Mouse (Mus musculus): ENCODE measurements around the gene Aspdh.

Aspdh gene

DNA sequence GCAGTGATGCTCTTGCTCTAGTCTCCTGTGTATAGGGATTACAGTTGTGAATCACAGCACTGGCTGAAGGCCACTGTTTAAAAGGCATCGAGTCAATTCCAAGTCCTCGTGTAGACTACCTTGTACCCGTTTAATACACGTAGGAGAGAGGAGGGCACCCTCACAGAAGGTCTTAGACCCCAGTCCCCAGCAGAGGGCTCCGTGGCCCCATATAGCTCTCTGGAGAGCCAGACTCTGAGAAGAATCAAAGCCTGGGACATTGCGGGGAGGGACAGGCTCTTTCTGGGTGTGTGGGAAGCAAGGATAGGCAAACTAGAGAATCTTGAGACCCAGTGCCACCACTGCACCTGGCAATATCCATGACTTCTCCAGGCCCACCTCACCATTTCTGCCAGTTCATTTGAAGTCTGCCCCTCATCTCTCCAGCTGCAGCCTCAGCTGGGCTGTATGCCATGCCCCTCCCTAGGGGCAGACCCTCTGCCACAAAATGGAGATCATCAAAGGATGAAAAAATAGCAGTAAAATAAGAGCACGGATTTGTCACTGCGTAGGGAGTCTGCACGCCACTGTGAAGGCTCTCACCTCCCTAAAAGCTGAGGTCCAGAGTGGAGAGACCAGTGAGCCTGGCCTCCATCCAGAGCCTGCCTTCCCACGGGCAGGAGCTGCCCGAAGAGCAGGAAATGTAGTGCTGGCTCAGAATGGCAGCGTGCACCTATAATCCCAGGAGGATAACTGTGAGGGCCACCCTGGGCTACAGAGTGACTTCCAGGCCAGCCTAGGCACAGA is 18.9 kb upstream of the Aspdh start:
- DNase-seq (ENCODE audit: low read depth, low spot score) = no peak

- no peak for DNase-seq (ENCODE audit: low read depth, low spot score)
Measured at GRCm38 (mm10) chr7:44453256-44453655, 11.9 kb upstream of the Aspdh start.

GRCm38 (mm10) chr7:44456302-44456701 is 8.9 kb upstream of the Aspdh start:
- DNase-seq (ENCODE audit: low read depth, low spot score) = no peak

- DNase-seq (ENCODE audit: low read depth, low spot score) = no peak
Measured at GRCm38 (mm10) chr7:44460067-44460466, 5.1 kb upstream of the Aspdh start.

- no peak for DNase-seq (ENCODE audit: low read depth, low spot score)
Measured at GRCm38 (mm10) chr7:44460767-44461502, 4.3 kb upstream of the Aspdh start.

DNA sequence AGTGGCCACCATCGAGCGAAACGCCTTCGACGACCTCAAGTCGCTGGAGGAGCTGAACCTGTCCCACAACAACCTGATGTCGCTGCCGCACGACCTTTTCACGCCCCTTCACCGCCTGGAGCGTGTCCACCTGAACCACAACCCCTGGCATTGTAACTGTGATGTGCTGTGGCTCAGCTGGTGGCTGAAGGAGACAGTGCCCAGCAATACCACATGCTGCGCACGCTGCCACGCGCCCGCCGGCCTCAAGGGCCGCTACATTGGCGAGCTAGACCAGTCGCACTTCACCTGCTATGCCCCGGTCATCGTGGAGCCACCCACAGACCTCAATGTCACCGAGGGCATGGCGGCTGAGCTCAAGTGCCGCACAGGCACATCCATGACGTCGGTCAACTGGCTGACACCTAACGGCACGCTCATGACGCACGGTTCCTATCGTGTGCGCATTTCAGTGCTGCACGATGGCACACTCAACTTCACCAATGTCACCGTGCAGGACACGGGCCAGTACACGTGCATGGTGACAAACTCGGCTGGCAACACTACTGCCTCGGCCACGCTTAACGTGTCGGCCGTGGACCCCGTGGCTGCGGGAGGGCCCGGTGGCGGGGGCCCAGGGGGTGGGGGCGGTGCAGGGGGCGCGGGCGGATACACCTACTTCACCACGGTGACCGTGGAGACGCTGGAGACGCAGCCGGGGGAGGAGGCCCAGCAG is 3.5 kb upstream of the Aspdh start:
- DNase-seq (ENCODE audit: low read depth, low spot score) = peak; percentile 28

DNA sequence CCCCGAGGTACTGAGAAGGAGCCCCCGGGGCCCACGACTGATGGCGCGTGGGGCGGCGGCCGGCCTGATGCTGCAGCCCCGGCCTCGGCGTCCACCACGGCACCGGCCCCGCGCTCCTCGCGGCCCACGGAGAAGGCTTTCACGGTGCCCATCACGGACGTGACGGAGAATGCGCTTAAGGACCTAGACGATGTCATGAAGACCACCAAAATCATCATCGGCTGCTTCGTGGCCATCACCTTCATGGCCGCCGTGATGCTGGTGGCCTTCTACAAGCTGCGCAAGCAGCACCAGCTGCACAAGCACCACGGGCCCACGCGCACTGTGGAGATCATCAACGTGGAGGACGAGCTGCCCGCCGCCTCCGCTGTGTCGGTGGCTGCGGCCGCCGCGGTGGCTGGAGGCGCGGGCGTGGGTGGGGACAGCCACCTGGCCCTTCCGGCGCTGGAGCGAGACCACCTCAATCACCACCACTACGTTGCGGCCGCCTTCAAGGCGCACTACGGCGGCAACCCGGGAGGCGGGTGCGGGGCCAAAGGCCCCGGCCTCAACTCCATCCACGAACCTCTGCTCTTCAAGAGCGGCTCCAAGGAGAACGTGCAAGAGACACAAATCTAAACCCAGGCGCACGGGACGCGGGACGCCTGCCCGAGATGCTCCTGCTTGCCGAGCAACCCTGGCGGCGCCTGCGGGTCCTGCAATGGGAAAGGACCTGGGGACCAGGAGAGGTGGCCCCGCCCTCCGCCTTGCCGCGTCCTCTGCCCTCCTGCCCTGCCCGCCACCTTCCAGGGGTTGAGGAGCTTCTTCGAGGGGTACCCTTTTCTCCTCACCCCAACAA is 2.8 kb upstream of the Aspdh start:
- DNase-seq (ENCODE audit: low read depth, low spot score) = peak; percentile 84

- DNase-seq (ENCODE audit: low read depth, low spot score) = no peak
Measured at GRCm38 (mm10) chr7:44463056-44463425, 2.1 kb upstream of the Aspdh start.

GRCm38 (mm10) chr7:44463556-44464225 is 1.5 kb upstream of the Aspdh start:
- DNase-seq (ENCODE audit: low read depth, low spot score) = no peak

- DNase-seq (ENCODE audit: low read depth, low spot score) = peak; percentile 20
Measured at GRCm38 (mm10) chr7:44464511-44464910, 680 bp upstream of the Aspdh start.

DNA sequence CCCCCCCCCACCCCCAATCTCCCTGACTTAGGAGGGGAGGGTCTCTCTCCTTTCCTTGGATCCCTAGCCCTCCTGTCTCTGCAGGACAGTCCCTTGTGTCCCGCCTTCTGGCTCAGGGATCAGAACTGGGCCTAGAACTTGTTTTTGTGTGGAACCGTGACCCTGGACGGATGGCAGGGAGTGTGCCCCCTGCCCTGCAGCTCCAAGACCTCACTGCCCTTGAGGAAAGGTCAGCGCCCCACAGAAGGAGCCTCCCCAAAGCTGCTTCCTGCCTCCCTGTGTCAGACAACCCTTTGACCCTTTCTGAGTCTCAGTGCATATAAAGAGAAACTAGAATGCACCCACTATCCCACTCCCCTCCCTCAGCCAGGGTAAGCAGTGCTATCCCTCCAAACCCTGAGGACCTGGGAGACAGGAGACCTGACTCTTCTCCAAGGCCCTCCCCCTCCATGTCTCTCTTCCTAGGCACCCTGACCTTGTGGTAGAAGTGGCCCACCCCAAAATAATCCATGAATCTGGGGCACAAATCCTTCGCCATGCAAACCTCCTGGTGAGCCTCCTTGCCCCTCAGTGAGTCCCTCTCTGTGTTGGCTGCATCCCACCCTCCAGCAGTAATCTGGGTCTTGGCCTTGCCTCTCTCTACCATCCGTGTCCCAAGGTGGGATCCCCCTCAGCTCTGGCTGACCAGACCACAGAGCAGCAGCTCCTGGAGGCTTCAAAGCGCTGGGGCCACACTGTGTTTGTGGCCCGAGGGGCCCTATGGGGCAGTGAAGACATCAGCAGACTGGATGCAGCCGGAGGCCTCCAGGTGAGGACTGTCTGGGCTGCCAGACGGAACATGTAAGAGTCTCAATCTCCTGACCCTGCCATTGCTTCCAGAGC is 1.1 kb downstream of the Aspdh start:
- DNase-seq (ENCODE audit: low read depth, low spot score) = no peak

- no peak for DNase-seq (ENCODE audit: low read depth, low spot score)
Measured at GRCm38 (mm10) chr7:44466888-44467311, 1.7 kb downstream of the Aspdh start.

DNA sequence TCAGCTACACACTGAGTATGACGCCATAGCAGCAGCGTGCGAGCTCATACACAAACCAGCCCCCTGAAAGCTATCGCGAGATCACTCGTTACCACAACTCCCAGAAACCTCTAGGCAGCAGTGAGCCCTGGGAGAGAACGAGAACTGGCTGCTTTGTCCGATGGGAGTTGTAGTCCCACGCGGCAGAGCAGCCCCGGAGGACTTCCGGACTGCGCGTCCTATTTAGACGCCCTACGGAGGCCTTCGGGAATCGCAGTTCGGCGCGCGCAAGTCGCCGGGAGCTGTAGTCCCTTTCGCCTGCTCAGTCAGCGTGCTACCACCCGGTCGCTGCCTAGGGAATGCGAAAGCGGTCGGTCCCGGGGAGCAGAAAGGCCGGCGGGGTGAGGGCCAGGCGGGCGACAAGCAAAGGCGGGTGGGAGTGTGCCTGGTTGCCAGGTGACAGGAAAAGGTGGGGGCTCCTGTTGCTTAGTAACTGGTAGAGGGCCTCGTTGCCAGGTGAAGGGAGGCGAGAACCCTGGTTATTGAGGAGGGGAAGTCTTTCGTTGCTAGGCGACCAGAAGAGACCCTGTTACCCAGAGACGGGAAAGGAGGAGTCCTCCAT is 2.7 kb downstream of the Aspdh start, which contains the start of gene Josd2:
Gene Josd2 (plus strand): TSS at position 170 of the 601 bp plus-strand sequence.
- DNase-seq (ENCODE audit: low read depth, low spot score) = peak; percentile 99

DNA sequence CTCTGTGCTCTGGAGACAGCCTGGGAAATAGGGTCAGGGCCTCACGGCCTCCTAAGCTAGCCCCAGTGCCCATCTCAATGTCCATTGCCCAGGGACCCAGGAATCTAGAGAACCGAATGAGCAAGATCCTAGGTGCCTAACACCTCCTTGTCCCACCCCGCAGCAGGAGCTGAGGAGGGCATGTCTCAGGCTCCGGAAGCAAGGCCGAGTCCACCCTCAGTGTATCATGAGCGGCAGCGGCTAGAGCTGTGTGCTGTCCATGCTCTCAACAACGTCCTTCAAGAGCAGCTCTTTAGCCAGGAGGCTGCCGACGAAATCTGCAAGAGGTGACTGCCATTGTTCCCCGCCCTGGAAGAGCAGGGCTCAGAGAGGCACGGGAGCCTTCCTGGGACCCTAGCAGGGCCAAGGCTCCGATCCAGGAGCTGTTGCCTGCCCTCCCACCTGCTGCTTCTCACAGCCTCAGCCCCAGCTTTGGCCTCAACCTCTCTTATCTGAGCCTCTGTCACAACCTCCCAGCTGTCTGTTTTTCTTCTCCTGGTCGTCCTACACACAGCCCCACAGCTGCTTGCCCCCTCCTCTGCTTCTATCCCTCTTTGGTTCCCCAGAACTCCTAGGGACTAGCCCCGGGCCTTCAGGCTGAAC is 3.6 kb downstream of the Aspdh start:
- DNase-seq (ENCODE audit: low read depth, low spot score) = no peak

DNA sequence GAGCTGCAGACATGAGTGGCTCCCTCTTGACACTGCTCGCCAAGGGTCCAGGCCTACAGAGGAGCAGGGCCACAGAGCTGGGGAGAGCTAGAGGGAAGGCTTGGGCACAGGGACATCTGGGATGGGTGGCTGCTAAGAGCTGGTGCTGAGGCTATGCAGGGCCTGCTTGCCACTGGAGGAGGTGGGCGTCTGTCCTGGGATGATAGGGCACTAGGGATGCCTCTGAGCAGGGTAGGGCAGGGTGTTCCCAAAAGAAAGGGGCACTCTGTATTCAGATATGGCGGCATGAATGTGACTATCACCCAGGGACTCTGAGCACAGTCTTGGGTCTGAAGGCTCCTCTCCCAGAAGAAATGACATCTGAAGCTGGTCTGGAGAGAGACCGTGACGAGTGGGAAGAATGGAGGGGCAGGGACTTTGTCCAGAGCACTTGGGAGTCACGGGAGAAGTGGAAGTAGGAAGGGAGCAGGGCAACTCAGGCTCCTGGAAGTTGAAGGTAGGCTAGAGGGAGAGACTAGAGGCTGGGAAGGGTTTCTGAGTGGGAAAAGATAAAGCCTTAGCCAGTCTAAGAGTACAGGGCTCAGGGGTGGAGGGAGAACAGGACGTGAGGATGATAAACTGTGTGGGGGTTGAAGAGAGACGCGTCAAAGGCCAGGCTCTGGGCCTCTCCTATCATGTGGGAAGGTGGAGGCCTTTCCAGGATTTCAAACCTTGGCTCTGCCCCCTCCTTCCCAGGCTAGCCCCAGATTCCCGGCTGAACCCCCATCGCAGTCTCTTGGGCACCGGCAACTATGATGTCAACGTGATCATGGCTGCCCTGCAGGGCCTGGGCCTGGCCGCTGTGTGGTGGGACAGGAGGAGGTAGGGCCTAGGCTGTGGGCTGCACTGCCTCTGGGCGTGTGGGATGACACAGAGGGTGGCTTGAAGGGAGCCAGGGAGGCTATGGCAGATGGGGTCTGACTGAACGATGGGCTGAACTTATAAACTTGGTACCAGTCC is 4.8 kb downstream of the Aspdh start:
- no peak for DNase-seq (ENCODE audit: low read depth, low spot score)

GRCm38 (mm10) chr7:44470696-44471612 is 5.8 kb downstream of the Aspdh start:
- no peak for DNase-seq (ENCODE audit: low read depth, low spot score)
